Mouse (Mus musculus): ENCODE measurements around the gene Esrra. TPM values are rescaled to one million over a fixed set of nuclear protein-coding genes. Genes with fewer than 3 reads are reported as not detected.

Esrra gene
- polyA plus RNA-seq, 1 experiment = 0.55 TPM

GRCm38 (mm10) chr19:6934195-6934977 lies 12.8 kb upstream of the Esrra start, which contains the start of gene Kcnk4:
TSS of gene Kcnk4 (minus strand) at chr19:6934515.
- H3K36me3 ChIP-seq (ENCODE audit: control insufficient read depth) = no peaks in the 10 kb centered on the region; the same call in 1 of the 2 replicates
- TF ChIP-seq TAL1 (IDR thresholded peaks at IDR 0.05; ENCODE audit: low read length) = no peak
- TF ChIP-seq GATA1 (IDR thresholded peaks at IDR 0.05; ENCODE audit: low read length) = no peak
- H3K27me3 ChIP-seq (ENCODE audit: control insufficient read depth) = peaks cover 71% of the 10 kb centered on the region
- peaks cover 10% of the 10 kb centered on the region; the same call in 1 of the 2 replicates for H3K9me3 ChIP-seq (ENCODE audit: control insufficient read depth, low read length)
- H3K4me3 ChIP-seq (replicated peaks) = no peak within 1 kb of the TSS
- peaks cover 5% of the 10 kb centered on the region for H3K4me1 ChIP-seq (ENCODE audit: control insufficient read depth)

GRCm38 (mm10) chr19:6933436-6934194 lies 12.0 kb upstream of the Esrra start:
- Histone ChIP-seq H3K27me3 (ENCODE audit: control insufficient read depth) (peaks cover 79% of the 10 kb centered on the region), H3K4me3 (replicated peaks) (no peak overlapping the region), H3K4me1 (ENCODE audit: control insufficient read depth) (peaks cover 5% of the 10 kb centered on the region), H3K36me3 (ENCODE audit: control insufficient read depth) (no peaks in the 10 kb centered on the region; the same call in 1 of the 2 replicates), H3K9me3 (ENCODE audit: control insufficient read depth, low read length) (peaks cover 10% of the 10 kb centered on the region; the same call in 1 of the 2 replicates)
- TF ChIP-seq GATA1 (IDR thresholded peaks at IDR 0.05; ENCODE audit: low read length) (no peak), TAL1 (IDR thresholded peaks at IDR 0.05; ENCODE audit: low read length) (no peak)

GRCm38 (mm10) chr19:6933102-6933435 lies 11.5 kb upstream of the Esrra start:
- Histone ChIP-seq H3K27me3 (ENCODE audit: control insufficient read depth) (peaks cover 84% of the 10 kb centered on the region), H3K4me1 (ENCODE audit: control insufficient read depth) (peaks cover 5% of the 10 kb centered on the region), H3K36me3 (ENCODE audit: control insufficient read depth) (no peaks in the 10 kb centered on the region), H3K4me3 (replicated peaks) (no peak overlapping the region), H3K9me3 (ENCODE audit: control insufficient read depth, low read length) (peaks cover 10% of the 10 kb centered on the region; the same call in 1 of the 2 replicates)
- TF ChIP-seq TAL1 (IDR thresholded peaks at IDR 0.05; ENCODE audit: low read length) (no peak), GATA1 (IDR thresholded peaks at IDR 0.05; ENCODE audit: low read length) (no peak)

GRCm38 (mm10) chr19:6932018-6932417 lies 10.4 kb upstream of the Esrra start:
- H3K27me3 ChIP-seq (ENCODE audit: control insufficient read depth) = peaks cover 91% of the 10 kb centered on the region
- H3K9me3 ChIP-seq (ENCODE audit: control insufficient read depth, low read length) = peaks cover 13% of the 10 kb centered on the region; the same call in 1 of the 2 replicates
- H3K36me3 ChIP-seq (ENCODE audit: control insufficient read depth) = no peaks in the 10 kb centered on the region
- TF ChIP-seq GATA1 (IDR thresholded peaks at IDR 0.05; ENCODE audit: low read length) (no peak), TAL1 (IDR thresholded peaks at IDR 0.05; ENCODE audit: low read length) (no peak)
- no peak overlapping the region for H3K4me3 ChIP-seq (replicated peaks)
- H3K4me1 ChIP-seq (ENCODE audit: control insufficient read depth) = peaks cover 5% of the 10 kb centered on the region

GRCm38 (mm10) chr19:6931002-6931401 lies 9.4 kb upstream of the Esrra start:
- H3K4me3 ChIP-seq (replicated peaks) = no peak overlapping the region
- peaks cover 12% of the 10 kb centered on the region for H3K4me1 ChIP-seq (ENCODE audit: control insufficient read depth)
- peaks cover 97% of the 10 kb centered on the region for H3K27me3 ChIP-seq (ENCODE audit: control insufficient read depth)
- peaks cover 19% of the 10 kb centered on the region for H3K9me3 ChIP-seq (ENCODE audit: control insufficient read depth, low read length)
- H3K36me3 ChIP-seq (ENCODE audit: control insufficient read depth) = no peaks in the 10 kb centered on the region
- TF ChIP-seq GATA1 (IDR thresholded peaks at IDR 0.05; ENCODE audit: low read length) = no peak
- no peak for TF ChIP-seq TAL1 (IDR thresholded peaks at IDR 0.05; ENCODE audit: low read length)

- peaks cover 22% of the 10 kb centered on the region for H3K4me1 ChIP-seq (ENCODE audit: control insufficient read depth)
- no peak for TF ChIP-seq GATA1 (IDR thresholded peaks at IDR 0.05; ENCODE audit: low read length)
- TF ChIP-seq TAL1 (IDR thresholded peaks at IDR 0.05; ENCODE audit: low read length) = no peak
- no peaks in the 10 kb centered on the region for H3K36me3 ChIP-seq (ENCODE audit: control insufficient read depth)
- H3K27me3 ChIP-seq (ENCODE audit: control insufficient read depth) = peaks cover 97% of the 10 kb centered on the region
- H3K4me3 ChIP-seq (replicated peaks) = no peak overlapping the region
- H3K9me3 ChIP-seq (ENCODE audit: control insufficient read depth, low read length) = peaks cover 15% of the 10 kb centered on the region
Measured at GRCm38 (mm10) chr19:6928080-6928479, 6.5 kb upstream of the Esrra start.

- Histone ChIP-seq H3K27me3 (ENCODE audit: control insufficient read depth) (peaks cover 87% of the 10 kb centered on the region), H3K4me1 (ENCODE audit: control insufficient read depth) (peaks cover 35% of the 10 kb centered on the region), H3K4me3 (replicated peaks) (no peak overlapping the region), H3K36me3 (ENCODE audit: control insufficient read depth) (no peaks in the 10 kb centered on the region), H3K9me3 (ENCODE audit: control insufficient read depth, low read length) (peaks cover 15% of the 10 kb centered on the region)
- no peak for TF ChIP-seq TAL1 (IDR thresholded peaks at IDR 0.05; ENCODE audit: low read length)
- TF ChIP-seq GATA1 (IDR thresholded peaks at IDR 0.05; ENCODE audit: low read length) = no peak
Measured at GRCm38 (mm10) chr19:6926559-6927255, 5.1 kb upstream of the Esrra start.

GRCm38 (mm10) chr19:6925611-6926329 lies 4.2 kb upstream of the Esrra start:
- no peak overlapping the region for H3K4me3 ChIP-seq (replicated peaks)
- peaks cover 41% of the 10 kb centered on the region for H3K4me1 ChIP-seq (ENCODE audit: control insufficient read depth)
- peaks cover 78% of the 10 kb centered on the region for H3K27me3 ChIP-seq (ENCODE audit: control insufficient read depth)
- no peak for TF ChIP-seq TAL1 (IDR thresholded peaks at IDR 0.05; ENCODE audit: low read length)
- no peak for TF ChIP-seq GATA1 (IDR thresholded peaks at IDR 0.05; ENCODE audit: low read length)
- peaks cover 15% of the 10 kb centered on the region for H3K9me3 ChIP-seq (ENCODE audit: control insufficient read depth, low read length)
- no peaks in the 10 kb centered on the region for H3K36me3 ChIP-seq (ENCODE audit: control insufficient read depth)

Measured in erythroblast, embryonic 14.5 days (primary cell).